Mouse (Mus musculus) duodenum, adult 2 months (tissue): ENCODE results near the gene Errfi1. TPM values are rescaled to one million over a fixed set of nuclear protein-coding genes. Genes with fewer than 3 reads are reported as not detected.

ENCODE experiments used
- polyA plus RNA-seq: library from polyadenylated mRNA; depleted of rRNA; stranded (reverse); fragments of >200 nt; gene quantifications from 2 replicates; pipeline ENCODE4 v1.2.3, GENCODE M21; 2012; ENCODE audit warnings: low replicate concordance; rRNA removed

Errfi1 gene
- polyA plus RNA-seq, result 8.0 and 17.8 TPM in 2 replicates

DNA sequence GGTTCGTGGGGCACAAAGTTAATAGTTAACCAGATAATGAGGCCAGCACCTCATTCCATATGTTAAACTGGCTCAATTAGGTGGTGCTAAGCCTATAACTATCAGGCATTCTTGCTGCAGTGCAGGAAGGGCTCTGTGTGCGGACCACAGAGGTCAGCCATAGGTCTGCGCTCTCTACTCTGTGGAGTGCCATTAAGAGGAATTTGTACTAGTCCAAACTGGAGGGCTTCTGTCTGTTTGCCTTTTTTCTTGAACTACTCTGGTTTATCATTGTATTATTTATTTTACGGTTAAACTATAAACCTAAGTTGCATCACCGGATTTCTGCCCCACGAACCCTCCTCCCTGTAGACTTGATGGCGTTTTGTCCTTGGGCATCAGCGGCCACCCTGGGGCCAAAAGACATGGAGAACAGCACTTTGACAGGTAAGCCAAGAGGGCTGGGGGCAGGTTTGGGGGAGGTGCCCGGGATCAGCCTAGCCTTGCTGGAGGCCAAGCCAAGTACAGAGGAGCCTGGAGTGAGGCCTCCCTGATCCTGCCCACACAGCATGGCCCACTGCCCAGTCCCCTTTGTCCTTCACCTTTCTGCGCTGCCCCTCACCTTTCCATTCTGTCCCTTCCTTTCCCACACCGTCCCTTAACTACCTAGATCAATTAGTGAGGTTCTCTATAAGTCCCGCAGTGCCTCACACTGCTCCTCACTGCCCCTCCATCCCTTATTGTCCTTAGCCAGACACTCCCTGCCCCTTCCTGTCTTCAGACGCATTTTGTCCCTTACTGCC, at the start of gene Errfi1:
Errfi1 (plus strand) TSS at position 240 of the 782 bp plus-strand sequence.

DNA sequence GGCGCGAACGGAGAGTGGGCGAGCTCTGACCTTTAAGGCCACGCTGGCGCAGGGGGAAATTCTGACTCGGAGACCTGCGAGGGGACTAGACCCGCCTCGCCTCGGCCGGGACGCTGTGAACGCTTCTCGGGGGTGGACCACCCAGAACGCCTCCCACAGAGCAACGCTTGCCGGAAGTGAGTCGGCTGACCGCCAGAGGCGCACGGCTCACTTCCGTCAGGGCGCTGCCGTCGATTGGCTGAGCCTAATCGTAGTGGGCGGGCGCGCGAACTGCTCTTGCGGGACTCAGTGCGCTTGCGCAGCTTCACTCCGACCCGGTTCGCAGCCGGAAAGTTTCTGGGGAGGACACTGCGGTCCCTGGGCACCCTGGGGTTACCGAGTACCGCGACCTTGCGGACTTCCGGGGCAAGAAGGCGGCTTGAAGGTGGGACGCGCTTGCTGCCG, 60.6 kb downstream of the Errfi1 start, which contains the start of the genes Park7 and Tnfrsf9:
Park7 (minus strand) TSS at position 148 of the 444 bp plus-strand sequence.
Tnfrsf9 (plus strand) TSS at position 273 of the 444 bp plus-strand sequence.

Other genes starting within 250 kb of the Errfi1 start
- gene Slc45a1, start 201.7 kb upstream of the Errfi1 start, polyA plus RNA-seq, result 0.28 and 0.30 TPM in 2 replicates
- 50.9 and 57.2 TPM in 2 replicates for gene Park7, start 60.5 kb downstream of the Errfi1 start, polyA plus RNA-seq
- 0.09 and 0.43 TPM in 2 replicates for gene Tnfrsf9, start 60.6 kb downstream of the Errfi1 start, polyA plus RNA-seq
- not detected in 2 replicates for gene Uts2, start 143.2 kb downstream of the Errfi1 start, polyA plus RNA-seq
- gene Per3, start 190.7 kb downstream of the Errfi1 start, polyA plus RNA-seq, result 2.1 and 2.7 TPM in 2 replicates
- gene Vamp3, start 204.0 kb downstream of the Errfi1 start, polyA plus RNA-seq, result 18.1 and 22.1 TPM in 2 replicates
- gene Gm13090, start 235.7 kb downstream of the Errfi1 start, polyA plus RNA-seq, result not detected in 2 replicates